Mouse (Mus musculus): ENCODE results near the gene Syap1.

DNA sequence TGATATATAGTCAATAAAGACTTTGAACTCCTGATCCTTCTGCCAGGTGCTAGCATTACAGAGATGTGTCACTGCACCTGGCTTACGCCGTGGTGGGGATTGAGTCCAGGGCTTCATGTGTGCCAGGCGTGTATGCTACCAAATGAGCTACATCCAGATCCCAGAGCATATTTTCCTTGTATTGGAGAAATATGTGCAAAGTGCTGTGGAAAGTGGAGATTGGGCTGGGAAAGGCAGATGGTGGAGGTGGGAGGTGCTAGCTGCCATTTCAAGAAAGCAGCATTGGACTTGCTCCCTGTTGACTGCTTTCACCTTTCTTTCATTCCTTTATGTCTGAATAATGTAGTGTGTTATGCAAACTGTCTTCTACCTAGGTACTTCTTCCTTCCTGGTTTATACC lies 25.4 kb upstream of the Syap1 start:
- no peak for TF ChIP-seq CTCF (IDR thresholded peaks at IDR 0.05; ENCODE audit: low read depth, low read length)
- TF ChIP-seq POLR2A (IDR thresholded peaks at IDR 0.05; ENCODE audit: borderline replicate concordance, low read depth, low read length), result no peak
